Mouse (Mus musculus) right cerebral cortex, postnatal 4 days (tissue): ENCODE measurements around the gene Golga3.

ENCODE experiments used
- DNase-seq: peaks from one replicate; pipeline ENCODE4 v3.0.0-alpha.2; 2022

Golga3 gene

GRCm38 (mm10) chr5:110232346-110232745 lies 55.8 kb downstream of the Golga3 start:
- DNase-seq = no peak

GRCm38 (mm10) chr5:110244091-110244490 lies 67.6 kb downstream of the Golga3 start:
- no peak for DNase-seq

- DNase-seq = no peak
These were observed 90.4 kb downstream of the Golga3 start for GRCm38 (mm10) chr5:110266941-110267340.

GRCm38 (mm10) chr5:110269141-110270101 lies 92.9 kb downstream of the Golga3 start, which contains the start of gene Pgam5:
TSS of gene Pgam5 (minus strand) at chr5:110269913.
- DNase-seq = peak; percentile 99

- DNase-seq = no peak
These were observed 93.7 kb downstream of the Golga3 start for GRCm38 (mm10) chr5:110270242-110270641.

GRCm38 (mm10) chr5:110274147-110274546 lies 97.6 kb downstream of the Golga3 start:
- no peak for DNase-seq

- DNase-seq = no peak
These were observed 98.3 kb downstream of the Golga3 start for GRCm38 (mm10) chr5:110274846-110275245.
